Mouse (Mus musculus): ENCODE measurements around the gene B4galt2. TPM values are rescaled to one million over a fixed set of nuclear protein-coding genes. Genes with fewer than 3 reads are reported as not detected.

B4galt2 gene
- total RNA-seq, 2 experiments from 2014 or later: 7.5 to 8.0 TPM

Other genes with a start within 250 kb of the B4galt2 start
- gene Dmap1, start 201.2 kb downstream of the B4galt2 start, total RNA-seq (2021): 10 to 100 TPM; 16.6 to 19.2 TPM
- gene Gm12845, start 159.1 kb downstream of the B4galt2 start, total RNA-seq (2021): not detected
- not detected for gene Klf17, start 117.8 kb downstream of the B4galt2 start, total RNA-seq (2021)
- gene Slc6a9, start 49.0 kb downstream of the B4galt2 start, total RNA-seq (2021): 1 to 10 TPM; 2.6 to 4.1 TPM
- gene Ccdc24, start 10.9 kb downstream of the B4galt2 start, total RNA-seq (2021): under 1 TPM; 0.39 to 0.45 TPM
- gene Atp6v0b, start 3.8 kb upstream of the B4galt2 start, total RNA-seq (2021): 100 to 1,000 TPM; 128 to 129 TPM
- 1 to 10 TPM; 2.7 to 2.9 TPM for gene Dph2, start 8.5 kb upstream of the B4galt2 start, total RNA-seq (2021)
- gene Ipo13, start 31.5 kb upstream of the B4galt2 start, total RNA-seq (2021): 10 to 100 TPM; 64.9 to 66.9 TPM
- not detected for gene Artn, start 46.3 kb upstream of the B4galt2 start, total RNA-seq (2021)

Data from heart, postnatal 14 days (tissue).